Mouse (Mus musculus) G1E (cell line): ENCODE results near the gene Gm10354.
"Not testable (repeated sequence)": the region's sequence is repeated elsewhere in the genome, so short reads cannot be mapped to it uniquely, and the experiment has no call there.

Source experiments
- CTCF ChIP-seq: IDR thresholded peaks from 2 replicates; pipeline ENCODE4 v1.5.1; 2012; ENCODE audit warnings: low read depth, low read length, inconsistent platforms, mixed read lengths
- GATA1 ChIP-seq: IDR thresholded peaks from 2 replicates; pipeline ENCODE4 v1.6.1; 2012; ENCODE audit warnings: borderline replicate concordance, low read length, inconsistent platforms, mixed read lengths
- GATA2 ChIP-seq: IDR thresholded peaks from 2 replicates; pipeline ENCODE4 v1.6.1; 2012; ENCODE audit warnings: low read depth, low read length, inconsistent platforms, borderline replicate concordance
- POLR2AphosphoS5 ChIP-seq: IDR thresholded peaks from 2 replicates; pipeline ENCODE4 v1.6.1; 2012; ENCODE audit warnings: low read depth, low read length, inconsistent platforms; ENCODE audit not compliant: insufficient replicate concordance
- TAL1 ChIP-seq: conservative IDR thresholded peaks from 2 replicates; pipeline ENCODE4 v1.6.1; 2012; ENCODE audit warnings: low read depth, low read length, inconsistent platforms, mixed read lengths

DNA sequence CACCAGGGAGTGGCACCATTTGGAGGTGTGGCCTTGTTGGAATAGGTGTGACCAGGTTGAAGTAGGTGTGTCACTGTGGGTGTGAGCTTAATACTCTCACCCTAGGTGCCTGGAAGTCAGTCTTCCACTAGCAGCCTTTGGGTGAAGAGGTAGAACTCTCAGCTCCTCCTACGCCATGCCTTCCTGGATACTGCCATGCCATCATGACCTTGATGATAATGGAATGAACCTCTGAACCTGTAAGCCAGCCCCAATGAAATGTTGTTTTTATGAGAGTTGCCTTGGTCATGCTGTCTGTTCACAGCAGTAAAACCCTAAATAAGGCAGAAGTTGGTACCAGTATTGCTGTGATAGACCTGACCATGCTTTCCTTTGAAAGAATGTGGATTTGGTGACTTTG, 37.7 kb downstream of the Gm10354 start:
- not testable (repeated sequence) for TF ChIP-seq CTCF, GATA1, POLR2AphosphoS5, GATA2, TAL1
